Mouse (Mus musculus): ENCODE data around the gene Palm3. TPM values are rescaled to one million over a fixed set of nuclear protein-coding genes. Genes with fewer than 3 reads are reported as not detected.
A peak's percentile ranks its signal among the peaks of the same experiment; 100 is the strongest.
"Not testable (repeated sequence)": the region's sequence is repeated elsewhere in the genome, so short reads cannot be mapped to it uniquely, and the experiment has no call there.

Gene Palm3
- polyA plus RNA-seq, 1 experiment from 2014 or later: 4.1 TPM

DNA sequence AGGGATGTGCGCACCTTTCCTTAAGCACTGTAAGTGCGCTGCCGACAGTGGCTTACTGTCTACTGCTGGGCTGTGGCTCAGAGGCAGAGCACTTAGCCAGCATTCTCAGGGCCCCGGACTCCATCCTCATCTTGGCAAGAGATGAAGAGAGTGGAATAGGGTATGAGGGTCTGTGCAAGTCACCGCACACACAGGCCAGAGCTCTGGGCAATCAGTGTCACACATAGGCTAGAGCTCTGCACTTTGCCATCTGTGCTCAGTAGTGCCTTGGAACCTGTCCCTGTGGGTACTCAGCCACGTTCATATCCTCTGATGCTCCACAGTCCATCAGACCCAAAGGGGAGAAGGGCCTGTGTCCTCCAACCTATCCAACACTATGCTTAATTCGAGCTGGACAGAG lies 39.7 kb upstream of the Palm3 start:
- Histone ChIP-seq H3K27ac (no peak overlapping the region), H3K4me3 (replicated peaks) (no peak overlapping the region), H3K4me1 (peaks cover 19% of the 10 kb centered on the region), H3K9ac (no peak overlapping the region), H3K9me3 (no peaks in the 10 kb centered on the region), H3K27me3 (no peaks in the 10 kb centered on the region), H3K4me2 (no peak overlapping the region), H3K36me3 (replicated peaks) (peaks cover 60% of the 10 kb centered on the region)
- 97% methylated on average over 7 of the region's 7 CpGs for WGBS
- no peak for ATAC-seq (ENCODE audit: low FRiP score)

DNA sequence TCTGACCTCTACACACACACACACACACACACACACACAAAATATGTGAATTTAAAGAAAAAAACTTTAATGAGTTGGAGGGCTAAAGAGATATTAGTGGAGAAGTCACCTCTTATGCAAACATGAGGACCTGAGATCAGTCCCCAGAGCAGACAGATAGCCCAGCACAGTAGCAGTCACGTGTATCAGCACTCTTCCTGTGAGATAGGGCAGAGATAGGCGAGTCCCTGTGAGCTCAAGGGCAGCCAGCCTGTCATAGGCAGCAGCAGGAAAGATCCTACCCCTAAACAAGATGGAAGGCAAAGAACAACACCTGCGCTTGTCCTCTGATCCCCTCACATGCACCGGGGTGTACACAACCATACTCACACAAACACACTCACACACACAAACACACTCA lies 38.8 kb upstream of the Palm3 start:
- WGBS: 89% methylated on average over 4 of the region's 4 CpGs

GRCm38 (mm10) chr8:83983222-83983621 lies 38.0 kb upstream of the Palm3 start:
- H3K4me1 ChIP-seq; H3K4me3 ChIP-seq (replicated peaks); H3K27ac ChIP-seq; H3K9me3 ChIP-seq; H3K4me2 ChIP-seq; H3K9ac ChIP-seq; H3K27me3 ChIP-seq; ATAC-seq (ENCODE audit: low FRiP score): not testable (repeated sequence)
- peaks cover 76% of the 10 kb centered on the region for H3K36me3 ChIP-seq (replicated peaks)
- 97% methylated on average over 2 of the region's 2 CpGs for WGBS

More for the DNA sequence above, 38.8 kb upstream of the Palm3 start:
- Histone ChIP-seq H3K27ac (no peak overlapping the region), H3K36me3 (replicated peaks) (peaks cover 69% of the 10 kb centered on the region), H3K27me3 (no peaks in the 10 kb centered on the region), H3K9me3 (no peaks in the 10 kb centered on the region), H3K4me3 (replicated peaks) (no peak overlapping the region), H3K9ac (no peak overlapping the region), H3K4me2 (no peak overlapping the region), H3K4me1 (peaks cover 11% of the 10 kb centered on the region)
- ATAC-seq (ENCODE audit: low FRiP score): no peak

DNA sequence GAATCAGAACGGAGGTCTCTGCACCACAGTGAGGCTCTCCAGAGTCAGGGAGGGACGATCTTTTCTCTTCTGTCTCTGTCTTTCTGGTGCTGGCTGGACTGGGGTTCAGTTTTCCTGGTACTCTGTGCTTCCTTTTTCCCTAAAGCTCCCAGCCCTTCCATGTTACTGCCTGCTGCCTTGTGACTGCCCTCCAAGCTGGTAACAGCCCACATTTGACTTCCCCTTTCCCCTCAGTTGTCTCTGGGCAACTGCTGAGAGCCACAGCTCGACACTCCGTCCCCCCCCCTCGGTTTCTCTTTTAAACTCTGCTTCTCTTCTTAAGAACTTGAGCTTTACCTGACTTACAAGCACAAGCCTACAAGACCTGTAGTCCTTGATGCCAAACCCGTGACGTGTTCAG lies 32.0 kb upstream of the Palm3 start:
- Histone ChIP-seq H3K27me3 (no peaks in the 10 kb centered on the region), H3K9me3 (no peaks in the 10 kb centered on the region), H3K4me1 (no peaks in the 10 kb centered on the region), H3K36me3 (replicated peaks) (peaks cover 85% of the 10 kb centered on the region), H3K4me2 (no peak overlapping the region), H3K27ac (no peak overlapping the region), H3K9ac (no peak overlapping the region), H3K4me3 (replicated peaks) (no peak overlapping the region)
- no peak for ATAC-seq (ENCODE audit: low FRiP score)
- 92% methylated on average over 7 of the region's 7 CpGs for WGBS

GRCm38 (mm10) chr8:83990170-83990569 lies 31.1 kb upstream of the Palm3 start:
- Histone ChIP-seq H3K9ac (no peak overlapping the region), H3K9me3 (no peaks in the 10 kb centered on the region), H3K4me3 (replicated peaks) (no peak overlapping the region), H3K36me3 (replicated peaks) (peaks cover 82% of the 10 kb centered on the region), H3K4me1 (no peaks in the 10 kb centered on the region), H3K27ac (no peak overlapping the region), H3K4me2 (no peak overlapping the region), H3K27me3 (no peaks in the 10 kb centered on the region)
- no peak for ATAC-seq (ENCODE audit: low FRiP score)
- 95% methylated on average over 14 of the region's 14 CpGs for WGBS

- no peak overlapping the region for H3K4me2 ChIP-seq
- H3K27me3 ChIP-seq: no peaks in the 10 kb centered on the region
- H3K9ac ChIP-seq: no peak overlapping the region
- H3K27ac ChIP-seq: no peak overlapping the region
- H3K9me3 ChIP-seq: no peaks in the 10 kb centered on the region
- no peak overlapping the region for H3K4me3 ChIP-seq (replicated peaks)
- WGBS: 89% methylated on average over 2 of the region's 2 CpGs
- peaks cover 62% of the 10 kb centered on the region for H3K36me3 ChIP-seq (replicated peaks)
- H3K4me1 ChIP-seq: peaks cover 10% of the 10 kb centered on the region
- no peak for ATAC-seq (ENCODE audit: low FRiP score)
Observed at GRCm38 (mm10) chr8:83992488-83992887, 28.8 kb upstream of the Palm3 start.

DNA sequence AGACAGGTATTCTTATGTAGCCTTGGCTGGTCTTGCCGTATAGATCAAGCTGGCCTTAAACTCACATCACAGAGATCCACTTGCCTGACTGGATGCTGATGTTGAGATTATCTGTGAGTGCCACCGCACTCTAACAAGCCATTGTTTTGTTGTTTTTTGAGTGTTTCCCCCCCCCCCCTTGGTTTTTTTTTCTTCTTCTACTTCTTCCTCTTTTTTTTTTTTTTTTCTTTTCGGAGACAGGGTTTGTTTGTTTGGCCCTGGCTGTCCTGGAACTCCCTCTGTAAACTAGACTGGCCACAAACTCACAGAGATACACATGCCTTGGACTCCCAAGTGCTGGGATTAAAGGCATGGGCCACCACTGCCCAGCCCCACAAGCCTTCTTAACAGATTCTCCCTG lies 27.2 kb upstream of the Palm3 start:
- WGBS: 94% methylated on average over 3 of the region's 3 CpGs
- Histone ChIP-seq H3K36me3 (replicated peaks) (peaks cover 47% of the 10 kb centered on the region), H3K9ac (no peak overlapping the region), H3K27ac (no peak overlapping the region), H3K4me3 (replicated peaks) (no peak overlapping the region), H3K9me3 (no peaks in the 10 kb centered on the region), H3K4me1 (peaks cover 18% of the 10 kb centered on the region), H3K4me2 (no peak overlapping the region), H3K27me3 (no peaks in the 10 kb centered on the region)
- no peak for ATAC-seq (ENCODE audit: low FRiP score)

- WGBS: 10% methylated on average over 12 of the region's 12 CpGs
- Histone ChIP-seq H3K27me3 (peaks cover 19% of the 10 kb centered on the region), H3K9ac (peak overlapping the region; percentile 89; the same call in 1 of the 2 replicates), H3K4me3 (replicated peaks) (peak overlapping the region; percentile 88), H3K27ac (peak overlapping the region; percentile 98; the same call in 1 of the 2 replicates), H3K4me2 (peak overlapping the region; percentile 80), H3K9me3 (no peaks in the 10 kb centered on the region), H3K4me1 (peaks cover 28% of the 10 kb centered on the region), H3K36me3 (replicated peaks) (peaks cover 42% of the 10 kb centered on the region)
- ATAC-seq (ENCODE audit: low FRiP score): peak; percentile 17; the same call in 1 of the 2 replicates
Observed at GRCm38 (mm10) chr8:83995973-83996372, 25.3 kb upstream of the Palm3 start.

DNA sequence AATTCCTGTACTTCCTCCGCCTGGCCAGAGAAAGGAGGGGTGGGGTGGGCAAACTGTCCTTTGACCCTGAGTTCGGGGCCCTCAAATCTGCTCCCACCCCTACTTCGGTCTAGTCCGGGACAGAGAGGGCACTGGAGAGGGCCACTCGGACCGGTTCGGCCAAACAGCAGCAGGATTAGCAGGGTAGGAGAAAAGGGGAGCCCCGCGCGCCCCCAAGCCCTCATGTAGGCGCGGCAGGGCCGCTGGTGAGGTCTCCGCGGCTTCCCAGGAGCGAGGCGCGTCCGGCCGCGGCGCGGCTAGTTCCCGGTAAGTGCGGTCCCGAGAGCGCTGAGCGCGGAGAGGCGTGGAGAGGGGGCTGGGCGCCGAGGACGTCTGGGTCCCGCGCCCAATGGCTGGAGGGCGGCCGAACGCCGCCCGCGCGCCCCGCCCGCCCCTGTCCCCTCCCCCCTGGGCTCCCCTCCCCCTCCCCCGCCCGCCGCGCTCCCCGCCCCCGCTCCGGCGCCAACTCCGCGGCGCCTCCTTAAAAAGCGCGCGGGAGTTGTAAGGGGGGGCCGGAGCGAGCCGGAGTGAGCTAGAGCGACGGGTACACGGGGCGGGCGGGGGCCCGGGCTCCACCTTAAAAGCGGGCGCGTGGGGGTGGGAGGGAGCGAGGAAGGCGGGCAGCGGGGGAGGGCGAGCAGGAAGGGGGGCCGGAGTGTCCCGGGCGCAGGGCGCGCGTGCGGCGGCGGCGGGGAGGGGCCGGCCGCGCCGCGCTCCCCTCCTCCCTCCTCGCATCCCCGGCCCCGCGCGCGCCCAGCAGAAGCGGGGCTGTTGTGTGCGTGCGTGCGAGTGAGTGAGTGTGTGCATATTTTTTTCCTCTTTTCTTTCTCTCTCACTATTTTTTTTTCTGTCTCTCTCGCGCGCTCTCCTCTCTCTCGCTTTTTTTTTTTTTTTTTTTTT lies 24.4 kb upstream of the Palm3 start:
- H3K4me2 ChIP-seq: peak overlapping the region; percentile 80
- ATAC-seq (ENCODE audit: low FRiP score): peak; percentile 80
- peak overlapping the region; percentile 89 for H3K9ac ChIP-seq
- peaks cover 36% of the 10 kb centered on the region for H3K4me1 ChIP-seq
- H3K27me3 ChIP-seq: peaks cover 28% of the 10 kb centered on the region
- peak overlapping the region; percentile 88 for H3K4me3 ChIP-seq (replicated peaks)
- under 1% methylated on average over 56 of the region's 103 CpGs for WGBS
- H3K9me3 ChIP-seq: no peaks in the 10 kb centered on the region
- peak overlapping the region; percentile 98 for H3K27ac ChIP-seq
- peaks cover 38% of the 10 kb centered on the region for H3K36me3 ChIP-seq (replicated peaks)

DNA sequence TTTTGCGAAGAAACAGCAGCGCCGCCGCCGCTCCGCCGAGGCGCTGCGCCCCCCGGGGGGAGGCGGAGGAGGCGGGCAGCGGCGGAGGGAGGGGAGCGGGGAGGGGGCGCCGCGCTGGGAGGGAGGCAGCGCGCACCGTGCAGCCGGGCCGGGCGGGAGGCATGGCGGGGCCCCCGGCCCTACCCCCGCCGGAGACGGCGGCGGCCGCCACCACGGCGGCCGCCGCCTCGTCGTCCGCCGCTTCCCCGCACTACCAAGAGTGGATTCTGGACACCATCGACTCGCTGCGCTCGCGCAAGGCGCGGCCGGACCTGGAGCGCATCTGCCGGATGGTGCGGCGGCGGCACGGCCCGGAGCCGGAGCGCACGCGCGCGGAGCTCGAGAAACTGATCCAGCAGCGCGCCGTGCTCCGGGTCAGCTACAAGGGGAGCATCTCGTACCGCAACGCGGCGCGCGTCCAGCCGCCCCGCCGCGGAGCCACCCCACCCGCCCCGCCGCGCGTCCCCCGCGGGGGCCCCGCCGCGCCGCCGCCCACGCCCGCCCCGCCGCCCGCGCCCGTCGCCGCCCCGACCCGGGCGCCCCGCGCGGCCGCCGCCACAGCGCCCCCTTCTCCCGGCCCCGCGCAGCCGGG lies 23.6 kb upstream of the Palm3 start, which contains the start of gene Samd1:
Gene Samd1 (plus strand): TSS at position 162 of the 631 bp plus-strand sequence.
- Histone ChIP-seq H3K4me3 (replicated peaks) (peak within 1 kb of the TSS; percentile 88), H3K36me3 (replicated peaks) (peaks cover 37% of the 10 kb centered on the region), H3K4me1 (peaks cover 36% of the 10 kb centered on the region), H3K4me2 (peak within 1 kb of the TSS; percentile 82), H3K9ac (peak within 1 kb of the TSS; percentile 89), H3K27ac (peak within 1 kb of the TSS; percentile 98), H3K27me3 (peaks cover 35% of the 10 kb centered on the region), H3K9me3 (no peaks in the 10 kb centered on the region)
- ATAC-seq (ENCODE audit: low FRiP score): peak; percentile 22; the same call in 1 of the 2 replicates
- WGBS: under 1% methylated on average over 58 of the region's 112 CpGs

DNA sequence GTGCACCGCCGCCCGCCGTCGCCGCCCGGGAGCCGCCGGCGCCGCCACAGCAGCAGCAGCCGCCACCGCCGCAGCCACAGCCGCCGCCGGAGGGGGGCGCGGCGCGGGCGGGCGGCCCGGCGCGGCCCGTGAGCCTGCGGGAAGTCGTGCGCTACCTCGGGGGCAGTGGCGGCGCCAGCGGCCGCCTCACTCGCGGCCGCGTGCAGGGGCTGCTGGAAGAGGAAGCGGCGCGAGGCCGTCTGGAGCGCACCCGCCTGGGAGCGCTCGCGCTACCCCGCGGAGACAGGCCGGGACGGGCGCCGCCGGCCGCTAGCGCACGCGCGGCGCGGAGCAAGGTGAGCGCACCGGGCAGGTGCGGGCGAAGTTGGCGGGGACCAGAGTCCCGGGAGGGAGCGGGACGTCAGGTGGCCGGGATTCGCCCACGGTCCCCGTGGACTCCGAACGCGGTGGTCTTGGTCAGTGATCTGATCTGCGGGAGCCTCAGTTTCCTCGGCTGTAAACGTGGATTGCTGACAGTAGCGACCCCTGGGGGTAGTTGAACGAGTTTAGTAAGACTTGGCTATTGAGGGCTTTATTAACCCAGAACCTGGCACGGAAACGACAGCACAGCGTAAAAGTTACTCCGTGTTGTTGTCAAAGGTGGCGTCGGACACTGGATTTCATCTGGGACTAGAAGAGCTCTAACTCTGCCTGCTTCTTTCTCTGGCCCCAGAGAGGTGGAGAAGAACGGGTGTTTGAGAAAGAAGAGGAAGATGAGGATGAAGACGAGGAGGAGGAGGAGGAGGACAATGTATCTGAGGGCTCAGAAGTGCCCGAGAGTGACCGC lies 22.8 kb upstream of the Palm3 start:
- peak overlapping the region; percentile 82 for H3K4me2 ChIP-seq
- peaks cover 43% of the 10 kb centered on the region for H3K27me3 ChIP-seq
- H3K36me3 ChIP-seq (replicated peaks): peaks cover 34% of the 10 kb centered on the region
- no peaks in the 10 kb centered on the region for H3K9me3 ChIP-seq
- H3K9ac ChIP-seq: peak overlapping the region; percentile 87
- H3K27ac ChIP-seq: peak overlapping the region; percentile 88
- WGBS: under 1% methylated on average over 86 of the region's 92 CpGs
- H3K4me1 ChIP-seq: peaks cover 36% of the 10 kb centered on the region
- peak overlapping the region; percentile 88 for H3K4me3 ChIP-seq (replicated peaks)
- peak; percentile 21; the same call in 1 of the 2 replicates for ATAC-seq (ENCODE audit: low FRiP score)
